Mouse (Mus musculus) T-helper 2 cell (primary cell): ENCODE results near the gene 3110040M04Rik.

Experiments
- in situ Hi-C: fragments of 300-600 bp; cut with MboI, MseI; formaldehyde crosslinking; loops from one replicate; pipeline ENCODE4 v1.15.1; 2025; ENCODE audit warnings: high pct_unique_total_duplicates

The 3110040M04Rik gene

GRCm38 (mm10) chr1:151236141-151236930 lies 32.4 kb downstream of the 3110040M04Rik start:
- in situ Hi-C loops: no loop called here

DNA sequence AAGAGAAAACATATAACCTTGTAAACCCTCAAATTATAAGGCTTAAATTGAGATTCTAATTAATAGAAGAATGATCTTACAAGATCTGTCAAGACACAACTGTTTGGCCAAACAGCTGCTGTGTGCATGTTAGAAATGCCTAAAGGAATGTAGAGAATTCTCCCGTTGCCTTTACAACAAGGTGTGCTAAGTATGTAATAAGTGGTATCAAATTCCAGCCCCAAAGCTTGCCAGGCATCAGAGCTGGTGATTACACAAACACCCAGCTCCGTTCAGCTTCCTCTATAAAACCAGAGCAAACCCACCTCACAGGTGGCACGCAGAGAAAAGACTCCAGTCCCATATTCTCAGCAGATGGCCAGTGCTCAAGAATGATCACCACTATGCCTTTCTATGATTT lies 33.9 kb downstream of the 3110040M04Rik start:
- in situ Hi-C loops: no loop called here

DNA sequence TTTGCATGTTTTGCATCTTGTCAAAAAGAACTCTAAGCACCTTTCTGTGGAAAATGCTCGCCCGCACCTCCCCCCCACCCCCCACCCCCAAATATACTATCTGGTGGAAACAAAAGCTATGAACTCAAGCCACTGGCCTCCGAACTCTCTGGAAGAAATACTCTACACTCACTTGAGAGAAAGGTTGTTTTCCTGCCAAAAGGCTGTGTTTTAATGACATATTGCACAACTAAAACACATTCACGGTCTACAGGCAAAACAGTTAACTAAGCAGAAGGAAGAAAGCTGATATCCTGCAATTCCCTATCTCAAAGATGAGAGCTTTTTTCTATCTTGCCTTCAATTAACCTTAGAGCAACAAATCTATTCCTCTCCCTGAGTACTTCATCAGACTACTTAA lies 39.4 kb downstream of the 3110040M04Rik start:
- in situ Hi-C loops: no loop called here

GRCm38 (mm10) chr1:151244013-151244412 lies 40.1 kb downstream of the 3110040M04Rik start:
- in situ Hi-C loops: no loop called here

DNA sequence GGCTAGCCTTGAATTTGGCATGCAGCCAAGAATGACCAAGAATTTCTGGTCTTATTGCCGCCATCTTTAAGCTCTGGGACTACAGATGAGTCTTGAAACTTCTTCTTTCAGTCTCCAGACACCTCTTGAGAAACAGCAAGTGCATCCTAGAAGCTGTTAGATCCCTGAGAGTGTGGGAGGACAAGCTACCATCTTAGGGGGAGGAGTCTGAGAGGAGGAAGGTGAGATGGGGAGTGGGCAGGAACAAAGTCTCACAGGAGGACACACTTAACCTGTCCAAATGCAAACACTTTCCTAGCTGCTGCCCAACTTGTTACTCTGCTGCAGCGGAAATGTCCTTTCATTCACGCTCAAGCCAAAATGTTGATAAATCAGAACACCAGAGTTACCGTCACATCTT lies 40.8 kb downstream of the 3110040M04Rik start:
- in situ Hi-C loops: no loop called here

- in situ Hi-C loops: no loop called here
Observed at GRCm38 (mm10) chr1:151245165-151245564, 41.2 kb downstream of the 3110040M04Rik start.

GRCm38 (mm10) chr1:151245846-151246245 lies 41.9 kb downstream of the 3110040M04Rik start:
- in situ Hi-C loops: no loop called here

GRCm38 (mm10) chr1:151250109-151250508 lies 46.2 kb downstream of the 3110040M04Rik start:
- in situ Hi-C loops: no loop called here

DNA sequence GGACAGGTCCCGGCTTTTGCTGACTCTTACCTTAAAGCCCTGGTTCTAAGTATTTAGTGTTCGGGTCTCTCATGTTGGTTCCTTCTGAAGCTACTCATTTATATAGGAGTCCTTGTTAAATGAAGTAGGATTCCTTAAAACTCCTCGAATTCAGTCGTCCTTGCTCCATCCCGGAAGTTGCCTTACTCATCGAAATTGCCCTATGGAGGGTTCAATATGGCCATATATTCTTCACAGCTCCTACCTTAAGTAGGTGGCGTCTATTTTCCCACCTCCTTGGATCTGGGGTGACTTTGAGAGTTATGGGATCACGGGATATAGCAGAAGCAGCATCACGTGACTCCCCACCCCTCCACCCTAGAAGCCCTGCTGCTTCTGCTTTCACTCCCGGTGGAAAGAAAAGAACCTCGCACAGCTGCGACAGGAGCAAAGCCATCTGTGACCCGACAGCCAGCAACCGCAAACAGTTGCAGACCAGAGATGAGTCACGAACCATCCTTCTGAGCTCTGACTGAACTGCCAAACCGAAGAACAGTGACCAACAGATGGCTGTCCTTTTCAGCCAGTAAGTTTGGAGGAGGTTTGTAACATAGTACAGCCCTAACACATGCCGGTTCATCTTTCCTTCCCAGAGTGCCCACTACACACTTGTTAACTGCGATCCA lies 46.7 kb downstream of the 3110040M04Rik start:
- in situ Hi-C loops: no loop called here

GRCm38 (mm10) chr1:151251194-151252010 lies 47.5 kb downstream of the 3110040M04Rik start:
- in situ Hi-C loops: no loop called here
